Mouse (Mus musculus): ENCODE results near the gene Rbbp4. TPM values are rescaled to one million over a fixed set of nuclear protein-coding genes. Genes with fewer than 3 reads are reported as not detected.

Rbbp4 gene
- polyA plus RNA-seq, 1 experiment: 51.5 TPM

DNA sequence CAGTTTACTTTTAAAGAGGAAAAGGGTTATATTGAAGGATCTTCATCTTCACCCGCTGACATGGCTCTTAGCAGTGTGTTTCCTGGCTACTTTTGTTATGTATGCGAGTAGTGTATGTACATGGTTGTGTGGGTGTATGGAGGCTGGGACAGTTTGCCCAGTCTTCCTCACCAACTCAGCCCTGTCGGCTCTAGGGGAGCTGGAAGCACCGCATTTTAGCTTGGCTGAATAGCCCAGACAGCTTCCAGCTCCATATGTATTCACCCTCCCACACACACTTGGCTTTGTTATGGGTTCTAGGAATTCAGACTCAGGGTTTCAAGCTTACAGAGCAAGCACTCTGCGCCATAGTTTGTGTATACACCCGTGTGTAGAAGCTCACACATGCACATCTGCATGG lies 15.9 kb upstream of the Rbbp4 start:
- Histone ChIP-seq H3K4me3 (ENCODE audit: control insufficient read depth, low read depth, low read length) (no peak overlapping the region), H3K27me3 (ENCODE audit: control insufficient read depth, insufficient read depth, low read length) (no peaks in the 10 kb centered on the region), H3K4me1 (ENCODE audit: control insufficient read depth, insufficient read depth, low read length) (no peaks in the 10 kb centered on the region; the same call in 1 of the 2 replicates), H3K36me3 (ENCODE audit: control insufficient read depth, insufficient read depth, low read length) (no peaks in the 10 kb centered on the region), H3K27ac (ENCODE audit: control insufficient read depth, insufficient read depth, low read depth, low read length) (no peak overlapping the region)
- TF ChIP-seq POLR2A (IDR thresholded peaks at IDR 0.05; ENCODE audit: control insufficient read depth, low read depth, low read length) (no peak), CTCF (IDR thresholded peaks at IDR 0.05; ENCODE audit: control insufficient read depth, insufficient read depth, insufficient replicate concordance, low read depth, low read length) (no peak)

DNA sequence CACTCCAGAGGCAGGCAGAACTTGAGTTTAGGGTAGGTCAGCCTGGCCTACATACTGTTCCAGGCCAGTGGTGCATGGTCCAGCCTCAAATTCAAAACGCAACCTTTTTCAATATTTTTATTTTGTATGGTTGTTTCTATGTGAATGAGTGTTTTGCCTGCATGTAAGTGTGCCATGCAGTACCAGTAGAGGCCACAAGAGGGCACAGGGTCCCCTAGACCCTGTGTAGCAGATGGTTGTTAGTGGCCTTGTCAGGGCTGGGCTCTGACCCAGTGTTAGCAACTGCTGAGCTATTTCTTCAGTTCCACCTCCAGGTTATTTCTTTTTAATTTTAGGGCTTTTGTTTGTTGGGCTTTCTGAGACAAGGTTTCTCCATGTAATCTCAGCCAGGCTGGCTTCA lies 15.5 kb upstream of the Rbbp4 start:
- Histone ChIP-seq H3K4me3 (ENCODE audit: control insufficient read depth, low read depth, low read length) (no peak overlapping the region), H3K4me1 (ENCODE audit: control insufficient read depth, insufficient read depth, low read length) (no peaks in the 10 kb centered on the region; the same call in 1 of the 2 replicates), H3K27me3 (ENCODE audit: control insufficient read depth, insufficient read depth, low read length) (no peaks in the 10 kb centered on the region), H3K36me3 (ENCODE audit: control insufficient read depth, insufficient read depth, low read length) (no peaks in the 10 kb centered on the region), H3K27ac (ENCODE audit: control insufficient read depth, insufficient read depth, low read depth, low read length) (no peak overlapping the region)
- TF ChIP-seq POLR2A (IDR thresholded peaks at IDR 0.05; ENCODE audit: control insufficient read depth, low read depth, low read length): no peak
- peak; percentile 82; the same call in 1 of the 2 replicates for TF ChIP-seq CTCF (IDR thresholded peaks at IDR 0.05; ENCODE audit: control insufficient read depth, insufficient read depth, insufficient replicate concordance, low read depth, low read length)

DNA sequence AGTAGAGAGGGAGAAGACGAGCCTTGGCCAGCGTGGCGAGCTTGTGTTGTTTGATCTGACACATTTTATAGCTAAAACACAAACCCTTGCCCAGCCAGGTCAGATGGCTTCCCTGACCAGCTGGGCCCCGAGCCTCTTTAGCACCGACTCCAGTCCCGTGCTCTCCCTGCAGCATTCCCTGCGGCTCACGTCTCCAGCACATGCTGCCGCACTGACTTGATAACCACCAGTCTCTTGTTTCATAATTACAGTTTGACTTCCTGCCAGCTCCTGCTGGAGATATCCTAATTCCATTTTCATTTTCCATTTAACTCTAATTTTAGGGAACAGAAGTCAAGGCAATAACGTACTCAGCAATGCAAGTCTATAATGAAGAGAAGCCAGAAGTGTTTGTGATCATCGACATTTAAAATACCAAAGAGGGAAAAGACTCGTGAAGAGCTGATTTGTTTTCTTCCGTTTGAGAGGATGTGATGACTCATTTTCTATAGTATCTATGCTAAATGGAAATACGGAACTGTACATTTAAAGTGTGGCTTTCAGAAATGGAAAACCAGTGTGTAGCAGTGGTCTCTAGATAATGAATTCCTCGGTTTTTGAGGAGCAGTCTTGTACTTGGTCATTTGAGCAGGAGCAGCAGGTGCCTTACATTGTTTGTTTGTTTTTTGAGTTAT lies 11.4 kb upstream of the Rbbp4 start:
- H3K36me3 ChIP-seq (ENCODE audit: control insufficient read depth, insufficient read depth, low read length): 0 out of 2 replicates have a peak, but pooled peaks cover 1% of the 10 kb centered on the region
- TF ChIP-seq POLR2A (IDR thresholded peaks at IDR 0.05; ENCODE audit: control insufficient read depth, low read depth, low read length) (no peak), CTCF (IDR thresholded peaks at IDR 0.05; ENCODE audit: control insufficient read depth, insufficient read depth, insufficient replicate concordance, low read depth, low read length) (no peak)
- H3K4me1 ChIP-seq (ENCODE audit: control insufficient read depth, insufficient read depth, low read length): no peaks in the 10 kb centered on the region; the same call in 1 of the 2 replicates
- H3K27ac ChIP-seq (ENCODE audit: control insufficient read depth, insufficient read depth, low read depth, low read length): no peak overlapping the region
- H3K27me3 ChIP-seq (ENCODE audit: control insufficient read depth, insufficient read depth, low read length): no peaks in the 10 kb centered on the region
- H3K4me3 ChIP-seq (ENCODE audit: control insufficient read depth, low read depth, low read length): no peak overlapping the region

DNA sequence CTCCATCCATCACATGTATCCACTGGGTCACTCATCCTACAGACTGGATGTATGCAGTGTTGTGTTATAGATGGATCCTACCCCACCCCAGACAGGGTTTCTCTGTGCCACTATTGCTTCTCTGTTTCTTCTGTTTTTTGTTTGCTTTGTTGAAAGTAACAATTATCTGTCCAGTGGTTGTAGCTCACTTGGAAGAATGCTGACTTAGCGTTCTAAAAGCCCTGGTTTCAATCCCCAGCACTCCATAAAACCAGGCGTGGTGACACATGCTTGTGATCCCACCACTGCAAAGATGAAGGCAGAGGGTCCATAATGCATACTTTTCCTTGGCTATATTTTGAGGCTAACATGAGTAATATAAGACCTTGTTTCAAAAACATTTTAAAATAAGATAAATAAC lies 7.5 kb upstream of the Rbbp4 start:
- Histone ChIP-seq H3K27me3 (ENCODE audit: control insufficient read depth, insufficient read depth, low read length) (no peaks in the 10 kb centered on the region), H3K36me3 (ENCODE audit: control insufficient read depth, insufficient read depth, low read length) (peaks cover 1% of the 10 kb centered on the region; the same call in 1 of the 2 replicates), H3K4me1 (ENCODE audit: control insufficient read depth, insufficient read depth, low read length) (no peaks in the 10 kb centered on the region; the same call in 1 of the 2 replicates), H3K27ac (ENCODE audit: control insufficient read depth, insufficient read depth, low read depth, low read length) (no peak overlapping the region), H3K4me3 (ENCODE audit: control insufficient read depth, low read depth, low read length) (no peak overlapping the region)
- TF ChIP-seq POLR2A (IDR thresholded peaks at IDR 0.05; ENCODE audit: control insufficient read depth, low read depth, low read length) (no peak), CTCF (IDR thresholded peaks at IDR 0.05; ENCODE audit: control insufficient read depth, insufficient read depth, insufficient replicate concordance, low read depth, low read length) (no peak)

DNA sequence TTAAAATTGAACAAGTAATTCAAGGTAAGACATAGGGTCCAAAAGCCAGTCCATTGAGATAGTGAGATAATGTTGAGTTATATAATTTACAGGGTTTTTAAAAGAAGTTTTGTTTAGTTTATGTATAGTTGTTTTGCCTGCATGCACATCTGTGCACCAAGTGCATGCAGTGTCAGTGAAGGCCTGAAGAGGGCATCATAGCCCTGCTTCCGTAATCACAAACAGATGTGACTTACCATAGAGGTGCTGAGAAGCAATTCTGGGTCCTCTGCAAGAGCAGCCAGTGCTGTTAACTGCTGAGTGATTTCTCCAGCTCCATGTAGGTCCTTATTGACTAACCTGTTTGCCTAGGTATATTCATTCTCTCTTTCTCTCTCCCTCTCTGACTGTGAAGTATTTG lies 6.7 kb upstream of the Rbbp4 start:
- peaks cover 1% of the 10 kb centered on the region; the same call in 1 of the 2 replicates for H3K36me3 ChIP-seq (ENCODE audit: control insufficient read depth, insufficient read depth, low read length)
- no peak overlapping the region for H3K4me3 ChIP-seq (ENCODE audit: control insufficient read depth, low read depth, low read length)
- H3K4me1 ChIP-seq (ENCODE audit: control insufficient read depth, insufficient read depth, low read length): no peaks in the 10 kb centered on the region; the same call in 1 of the 2 replicates
- H3K27me3 ChIP-seq (ENCODE audit: control insufficient read depth, insufficient read depth, low read length): no peaks in the 10 kb centered on the region
- H3K27ac ChIP-seq (ENCODE audit: control insufficient read depth, insufficient read depth, low read depth, low read length): no peak overlapping the region
- TF ChIP-seq CTCF (IDR thresholded peaks at IDR 0.05; ENCODE audit: control insufficient read depth, insufficient read depth, insufficient replicate concordance, low read depth, low read length): no peak; the same call in 1 of the 2 replicates
- no peak for TF ChIP-seq POLR2A (IDR thresholded peaks at IDR 0.05; ENCODE audit: control insufficient read depth, low read depth, low read length)

DNA sequence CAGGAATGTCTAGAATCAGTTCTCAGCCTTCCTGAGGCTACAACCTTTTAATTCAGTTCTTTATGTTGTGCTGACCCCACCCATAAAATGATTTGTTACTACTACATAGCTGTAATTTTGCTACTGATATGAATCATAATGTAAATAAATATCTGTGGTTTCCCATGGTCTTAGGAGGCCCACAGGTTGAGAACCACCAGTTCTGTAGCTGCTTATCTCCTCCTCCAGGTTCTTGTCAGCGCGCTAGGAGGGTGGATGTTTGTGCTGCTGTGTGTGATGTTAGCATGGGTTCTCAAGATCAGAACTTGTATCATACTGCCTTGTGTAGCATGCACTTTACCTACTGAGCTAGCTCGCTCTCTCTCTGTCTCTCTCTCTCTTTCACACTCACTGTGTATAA lies 4.6 kb upstream of the Rbbp4 start:
- Histone ChIP-seq H3K27ac (ENCODE audit: control insufficient read depth, insufficient read depth, low read depth, low read length) (no peak overlapping the region), H3K27me3 (ENCODE audit: control insufficient read depth, insufficient read depth, low read length) (no peaks in the 10 kb centered on the region)
- TF ChIP-seq CTCF (IDR thresholded peaks at IDR 0.05; ENCODE audit: control insufficient read depth, insufficient read depth, insufficient replicate concordance, low read depth, low read length): no peak
- TF ChIP-seq POLR2A (IDR thresholded peaks at IDR 0.05; ENCODE audit: control insufficient read depth, low read depth, low read length): no peak

DNA sequence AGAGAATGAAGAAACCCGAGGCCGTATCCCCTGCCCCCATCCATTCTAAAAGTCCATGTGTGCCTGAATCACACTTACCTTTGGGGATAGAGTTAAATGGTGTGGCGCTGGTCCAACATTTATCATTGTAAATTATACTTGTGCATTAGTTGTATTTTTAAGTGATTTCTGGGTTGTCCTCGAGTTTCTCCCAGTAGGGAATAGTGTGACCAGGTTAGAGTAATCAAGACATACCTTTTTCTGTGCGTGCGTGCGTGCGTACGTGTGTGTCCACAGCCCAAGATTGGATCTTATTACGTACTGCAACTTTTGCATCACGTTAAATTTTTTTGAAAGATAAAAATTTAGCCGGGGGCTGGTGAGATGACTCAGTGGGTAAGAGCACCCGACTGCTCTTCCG lies 1.1 kb upstream of the Rbbp4 start:
- Histone ChIP-seq H3K36me3 (ENCODE audit: control insufficient read depth, insufficient read depth, low read length) (peaks cover 3% of the 10 kb centered on the region), H3K27ac (ENCODE audit: control insufficient read depth, insufficient read depth, low read depth, low read length) (peak overlapping the region; percentile 99), H3K4me1 (ENCODE audit: control insufficient read depth, insufficient read depth, low read length) (peaks cover 2% of the 10 kb centered on the region; the same call in 1 of the 2 replicates), H3K27me3 (ENCODE audit: control insufficient read depth, insufficient read depth, low read length) (no peaks in the 10 kb centered on the region), H3K4me3 (ENCODE audit: control insufficient read depth, low read depth, low read length) (peak overlapping the region; percentile 88)
- TF ChIP-seq CTCF (IDR thresholded peaks at IDR 0.05; ENCODE audit: control insufficient read depth, insufficient read depth, insufficient replicate concordance, low read depth, low read length) (no peak), POLR2A (IDR thresholded peaks at IDR 0.05; ENCODE audit: control insufficient read depth, low read depth, low read length) (no peak)

More for the DNA sequence above, 4.6 kb upstream of the Rbbp4 start:
- Histone ChIP-seq H3K4me3 (ENCODE audit: control insufficient read depth, low read depth, low read length) (no peak overlapping the region), H3K36me3 (ENCODE audit: control insufficient read depth, insufficient read depth, low read length) (peaks cover 1% of the 10 kb centered on the region; the same call in 1 of the 2 replicates), H3K4me1 (ENCODE audit: control insufficient read depth, insufficient read depth, low read length) (no peaks in the 10 kb centered on the region)

Measured in testis, adult 2 months (tissue).